Mouse (Mus musculus) megakaryocyte, embryonic 14.5 days (primary cell): Measurements from ENCODE around the gene Dusp2.

Experiments
- FLI1 ChIP-seq: IDR thresholded peaks from 2 replicates; pipeline ENCODE4 v1.6.1; 2012; ENCODE audit warnings: low read length, inconsistent platforms, mixed read lengths
- GATA1 ChIP-seq: IDR thresholded peaks from 3 replicates; pipeline ENCODE4 v1.6.1; 2012; ENCODE audit warnings: mixed read lengths, low read length, inconsistent platforms, borderline replicate concordance

- TF ChIP-seq GATA1 (no peak), FLI1 (no peak)
Measured at GRCm38 (mm10) chr2:127324456-127324855, 11.5 kb upstream of the Dusp2 start.
